Mouse (Mus musculus) midbrain, postnatal 0 days (tissue): ENCODE measurements around the gene Poc1a. TPM values are rescaled to one million over a fixed set of nuclear protein-coding genes. Genes with fewer than 3 reads are reported as not detected.

Source experiments
- ATAC-seq: fragments of 200-750 bp; cut with Nextera tagmentation; 2 replicates; pipeline ENCODE4 v1.8.0; 2017; ENCODE audit warnings: moderate number of reproducible peaks, mild to moderate bottlenecking, moderate TSS enrichment, moderate library complexity; ENCODE audit not compliant: low FRiP score
- DNase-seq: peaks from one replicate; pipeline ENCODE4 v3.0.0-alpha.2; 2015; ENCODE audit warnings: low spot score
- H3K27ac ChIP-seq: fragments of 300-500 bp; sonication (generic); 2 replicates; pipeline ENCODE4 v1.5.1; 2014; ENCODE audit warnings: low read depth, mild to moderate bottlenecking, low read length, mixed read lengths
- H3K27me3 ChIP-seq: fragments of 300-500 bp; sonication (generic); 2 replicates; pipeline ENCODE4 v1.6.1; 2014; ENCODE audit warnings: low read length, control low read depth, mixed read lengths; ENCODE audit not compliant: insufficient read depth
- H3K36me3 ChIP-seq: fragments of 300-500 bp; sonication (generic); 2 replicates; pipeline ENCODE4 v1.6.1; 2014; ENCODE audit warnings: low read length, control low read depth, mixed read lengths; ENCODE audit not compliant: insufficient read depth
- H3K4me1 ChIP-seq: fragments of 300-500 bp; sonication (generic); 2 replicates; pipeline ENCODE4 v1.6.1; 2014; ENCODE audit warnings: mild to moderate bottlenecking, control low read depth, antibody characterized with exemption, low read length, mixed read lengths; ENCODE audit not compliant: insufficient read depth
- H3K4me2 ChIP-seq: fragments of 300-500 bp; sonication (generic); 2 replicates; pipeline ENCODE4 v1.6.1; 2014; ENCODE audit warnings: low read depth, mild to moderate bottlenecking, low read length, mixed read lengths; ENCODE audit not compliant: poor library complexity, severe bottlenecking
- H3K4me3 ChIP-seq: fragments of 300-500 bp; sonication (generic); 2 replicates; pipeline ENCODE4 v1.5.1; 2014; ENCODE audit warnings: low read depth, mild to moderate bottlenecking, low read length, moderate library complexity
- H3K9ac ChIP-seq: fragments of 300-500 bp; sonication (generic); replicated peaks from 2 replicates; pipeline ENCODE4 v1.6.1; 2014; ENCODE audit warnings: mild to moderate bottlenecking, low read length, moderate library complexity, mixed read lengths; ENCODE audit not compliant: poor library complexity, severe bottlenecking
- H3K9me3 ChIP-seq: fragments of 300-500 bp; sonication (generic); 2 replicates; pipeline ENCODE4 v1.6.1; 2016; ENCODE audit warnings: low read length, control low read depth
- CTCF ChIP-seq: IDR thresholded peaks from 2 replicates; pipeline ENCODE4 v1.5.1; 2016; ENCODE audit warnings: antibody characterized with exemption, mild to moderate bottlenecking
- WGBS: fragments of 180-500 bp; shearing (Covaris S2); extraction: QIAGEN DNeasy Blood & Tissue Kit; methylation state at CpG from one replicate; pipeline ENCODE4 v1.1.7; 2014; 5-methylcytosine and 5-hydroxymethylcytosine counted together
- polyA plus RNA-seq: library from polyadenylated mRNA; unstranded; fragments of >200 nt; fragmentation: Nextera tagmentation; extraction: Ambion mirVana; gene quantifications from 2 replicates; pipeline ENCODE4 v1.2.1, GENCODE M21; 2015
- total RNA-seq: library from RNA; depleted of rRNA; stranded (reverse); fragments of >200 nt; gene quantifications from 2 replicates; pipeline ENCODE4 v1.2.3, GENCODE M21; 2014

Gene Poc1a
- total and polyA plus RNA-seq, 2 experiments from 2014 or later, result 6.5 to 9.8 TPM

GRCm38 (mm10) chr9:106261058-106261457 lies 19.8 kb upstream of the Poc1a start:
- WGBS, result 96% methylated on average over 6 of the region's 6 CpGs
- H3K36me3 ChIP-seq, result no peaks in the 10 kb centered on the region
- H3K27me3 ChIP-seq, result no peaks in the 10 kb centered on the region
- no peak for DNase-seq
- H3K9me3 ChIP-seq, result no peaks in the 10 kb centered on the region
- ATAC-seq, result no peak
- TF ChIP-seq CTCF, result no peak
- H3K4me1 ChIP-seq, result no peaks in the 10 kb centered on the region
- no peak overlapping the region for H3K4me2 ChIP-seq
- H3K27ac ChIP-seq, result no peak overlapping the region
- H3K9ac ChIP-seq, result no peak overlapping the region
- H3K4me3 ChIP-seq, result no peak overlapping the region

- H3K9ac ChIP-seq, result no peak overlapping the region
- DNase-seq, result no peak
- no peaks in the 10 kb centered on the region for H3K36me3 ChIP-seq
- no peak overlapping the region for H3K4me3 ChIP-seq
- 83% methylated on average over 3 of the region's 3 CpGs for WGBS
- no peaks in the 10 kb centered on the region for H3K4me1 ChIP-seq
- TF ChIP-seq CTCF, result no peak
- no peak for ATAC-seq
- H3K27me3 ChIP-seq, result no peaks in the 10 kb centered on the region
- H3K4me2 ChIP-seq, result no peak overlapping the region
- H3K27ac ChIP-seq, result no peak overlapping the region
- no peaks in the 10 kb centered on the region for H3K9me3 ChIP-seq
These were observed 19.4 kb upstream of the Poc1a start for GRCm38 (mm10) chr9:106261491-106261890.

GRCm38 (mm10) chr9:106262075-106262474 lies 18.8 kb upstream of the Poc1a start:
- WGBS, result 83% methylated on average over 3 of the region's 3 CpGs
- Histone ChIP-seq H3K4me2 (no peak overlapping the region), H3K36me3 (no peaks in the 10 kb centered on the region), H3K4me1 (no peaks in the 10 kb centered on the region), H3K27me3 (no peaks in the 10 kb centered on the region), H3K9me3 (no peaks in the 10 kb centered on the region), H3K27ac (no peak overlapping the region), H3K4me3 (no peak overlapping the region), H3K9ac (no peak overlapping the region)
- DNase-seq (no peak), ATAC-seq (no peak)
- TF ChIP-seq CTCF, result no peak

- no peak for ATAC-seq
- Histone ChIP-seq H3K27ac (no peak overlapping the region), H3K4me2 (no peak overlapping the region), H3K9me3 (no peaks in the 10 kb centered on the region), H3K27me3 (no peaks in the 10 kb centered on the region), H3K36me3 (no peaks in the 10 kb centered on the region), H3K4me1 (no peaks in the 10 kb centered on the region), H3K9ac (no peak overlapping the region), H3K4me3 (no peak overlapping the region)
- DNase-seq, result no peak
- WGBS, result 82% methylated on average over 9 of the region's 9 CpGs
- no peak for TF ChIP-seq CTCF
These were observed 17.4 kb upstream of the Poc1a start for GRCm38 (mm10) chr9:106263381-106263924.

GRCm38 (mm10) chr9:106265358-106266075 lies 15.3 kb upstream of the Poc1a start:
- DNase-seq, result no peak
- Histone ChIP-seq H3K4me1 (0 out of 2 replicates have a peak, but pooled peaks cover 7% of the 10 kb centered on the region), H3K4me3 (no peak overlapping the region), H3K36me3 (no peaks in the 10 kb centered on the region), H3K27me3 (no peaks in the 10 kb centered on the region), H3K9ac (no peak overlapping the region), H3K4me2 (no peak overlapping the region), H3K27ac (no peak overlapping the region), H3K9me3 (no peaks in the 10 kb centered on the region)
- no peak for ATAC-seq
- no peak for TF ChIP-seq CTCF
- WGBS, result 84% methylated on average over 12 of the region's 12 CpGs

GRCm38 (mm10) chr9:106266936-106267657 lies 13.8 kb upstream of the Poc1a start:
- Histone ChIP-seq H3K4me2 (no peak overlapping the region), H3K27ac (no peak overlapping the region), H3K9me3 (no peaks in the 10 kb centered on the region), H3K27me3 (no peaks in the 10 kb centered on the region), H3K4me3 (no peak overlapping the region), H3K9ac (no peak overlapping the region), H3K4me1 (0 out of 2 replicates have a peak, but pooled peaks cover 7% of the 10 kb centered on the region), H3K36me3 (no peaks in the 10 kb centered on the region)
- no peak for ATAC-seq
- no peak for TF ChIP-seq CTCF
- 48% methylated on average over 2 of the region's 2 CpGs for WGBS
- no peak for DNase-seq
